Mouse (Mus musculus) midbrain, embryonic 15.5 days (tissue): ENCODE results near the gene Olfr746. TPM values are rescaled to one million over a fixed set of nuclear protein-coding genes. Genes with fewer than 3 reads are reported as not detected.

ENCODE experiments used
- ATAC-seq: fragments of 200-750 bp; cut with Nextera tagmentation; replicated peaks from 2 replicates; pipeline ENCODE4 v1.8.0; 2017; ENCODE audit warnings: moderate TSS enrichment
- H3K27ac ChIP-seq: fragments of 300-500 bp; sonication (generic); 2 replicates; pipeline ENCODE4 v1.5.1; 2015; ENCODE audit warnings: mild to moderate bottlenecking, inconsistent platforms
- H3K27me3 ChIP-seq: fragments of 300-500 bp; sonication (generic); replicated peaks from 2 replicates; pipeline ENCODE4 v1.6.1; 2015; ENCODE audit warnings: inconsistent platforms
- H3K36me3 ChIP-seq: fragments of 300-500 bp; sonication (generic); replicated peaks from 2 replicates; pipeline ENCODE4 v1.6.1; 2015; ENCODE audit warnings: inconsistent platforms
- H3K4me1 ChIP-seq: fragments of 300-500 bp; sonication (generic); 2 replicates; pipeline ENCODE4 v1.6.1; 2015; ENCODE audit warnings: inconsistent platforms
- H3K4me2 ChIP-seq: fragments of 300-500 bp; sonication (generic); 2 replicates; pipeline ENCODE4 v1.6.1; 2015; ENCODE audit warnings: inconsistent platforms, mild to moderate bottlenecking, moderate library complexity
- H3K4me3 ChIP-seq: fragments of 300-500 bp; sonication (generic); 2 replicates; pipeline ENCODE4 v1.5.1; 2015; ENCODE audit warnings: mild to moderate bottlenecking, inconsistent platforms
- H3K9ac ChIP-seq: fragments of 300-500 bp; sonication (generic); 2 replicates; pipeline ENCODE4 v1.6.1; 2015; ENCODE audit warnings: mild to moderate bottlenecking, inconsistent platforms
- H3K9me3 ChIP-seq: fragments of 300-500 bp; sonication (generic); 2 replicates; pipeline ENCODE4 v1.6.1; 2016; ENCODE audit warnings: inconsistent platforms
- WGBS: fragments of 180-500 bp; shearing (Covaris S2); methylation state at CpG from one replicate; pipeline ENCODE4 v1.1.7; 2015; ENCODE audit warnings: mixed read lengths; 5-methylcytosine and 5-hydroxymethylcytosine counted together
- polyA plus RNA-seq: library from polyadenylated mRNA; unstranded; fragments of >200 nt; fragmentation: Nextera tagmentation; extraction: Ambion mirVana; gene quantifications from 2 replicates; pipeline ENCODE4 v1.2.1, GENCODE M21; 2015

The Olfr746 gene
- polyA plus RNA-seq, result not detected in 2 replicates

DNA sequence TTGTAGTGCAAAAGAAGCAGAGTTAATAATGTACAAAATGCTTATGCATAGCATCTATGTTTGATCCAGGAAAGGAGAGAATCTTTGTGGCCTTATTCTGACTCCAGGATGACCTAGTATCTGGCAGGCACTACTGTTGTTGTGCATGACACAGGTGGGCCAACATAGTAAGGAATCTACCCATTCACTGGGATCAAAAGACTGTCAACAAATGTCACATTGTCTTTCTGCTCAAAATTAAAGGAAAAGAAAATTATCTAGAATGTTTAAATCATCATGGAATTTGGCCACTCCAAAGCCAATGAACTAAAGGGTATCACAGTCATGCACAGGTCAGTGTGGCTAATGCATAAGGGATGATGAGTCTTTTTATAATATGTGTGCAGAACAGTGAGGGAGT, at the start of gene Olfr746:
Olfr746 (plus strand) TSS at position 301 of the 400 bp plus-strand sequence.
- Histone ChIP-seq H3K9ac (no peak within 1 kb of the TSS), H3K27me3 (no peaks in the 10 kb centered on the region), H3K36me3 (no peaks in the 10 kb centered on the region), H3K4me3 (no peak within 1 kb of the TSS), H3K4me2 (no peak within 1 kb of the TSS), H3K9me3 (no peaks in the 10 kb centered on the region; the same call in 1 of the 2 replicates), H3K27ac (no peak within 1 kb of the TSS), H3K4me1 (no peaks in the 10 kb centered on the region)
- ATAC-seq, result no peak

DNA sequence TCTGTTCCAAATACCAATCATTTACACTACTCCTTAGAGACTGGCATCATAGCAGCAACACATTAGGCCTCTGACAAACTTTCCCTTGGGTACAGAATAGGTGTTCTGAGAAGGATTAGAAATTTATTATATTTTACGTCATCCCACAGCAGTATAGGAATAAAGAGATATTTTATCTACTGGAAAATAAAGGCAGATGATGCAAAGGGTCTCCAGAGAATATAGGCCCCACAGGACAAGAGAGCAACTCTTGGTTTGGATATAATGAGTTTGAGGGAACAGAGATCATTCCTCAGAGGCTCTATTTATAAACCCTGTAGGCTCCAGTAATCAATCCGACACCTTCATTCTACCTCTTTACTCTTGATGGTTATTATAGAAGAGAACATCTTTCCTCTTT, 32.3 kb upstream of the Olfr746 start, which contains the start of gene Olfr744:
Olfr744 (plus strand) TSS at position 301 of the 400 bp plus-strand sequence.
- no peaks in the 10 kb centered on the region for H3K27me3 ChIP-seq
- no peak for ATAC-seq
- H3K9me3 ChIP-seq, result no peaks in the 10 kb centered on the region
- no peak within 1 kb of the TSS for H3K4me3 ChIP-seq
- H3K27ac ChIP-seq, result no peak within 1 kb of the TSS
- no peak within 1 kb of the TSS for H3K9ac ChIP-seq
- H3K4me1 ChIP-seq, result no peaks in the 10 kb centered on the region
- H3K4me2 ChIP-seq, result no peak within 1 kb of the TSS
- 86% methylated on average over 2 of the region's 2 CpGs for WGBS
- no peaks in the 10 kb centered on the region for H3K36me3 ChIP-seq

DNA sequence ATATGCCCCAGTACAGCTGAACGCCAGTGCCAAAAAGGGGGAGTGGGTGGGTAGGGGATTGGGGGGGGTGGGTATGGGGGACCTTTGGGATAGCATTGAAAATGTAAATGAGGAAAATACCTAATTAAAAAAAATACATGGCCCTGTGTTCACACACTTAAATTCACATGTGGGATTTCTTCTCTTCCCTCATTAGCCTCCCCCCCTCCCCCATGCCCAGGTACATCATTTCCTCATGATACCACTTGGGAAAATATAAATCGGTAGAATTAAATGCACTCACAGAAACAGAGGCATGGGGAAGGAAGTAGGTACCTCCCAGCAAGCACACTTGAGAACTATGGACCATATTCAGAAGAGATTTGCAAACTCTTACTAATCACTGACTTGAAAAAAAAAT, 7.8 kb upstream of the Olfr746 start, which contains the start of gene Olfr745:
Olfr745 (plus strand) TSS at position 301 of the 400 bp plus-strand sequence.
- ATAC-seq, result no peak
- no peaks in the 10 kb centered on the region for H3K4me1 ChIP-seq
- H3K27me3 ChIP-seq, result no peaks in the 10 kb centered on the region
- no peak within 1 kb of the TSS for H3K9ac ChIP-seq
- H3K4me3 ChIP-seq, result no peak within 1 kb of the TSS
- H3K4me2 ChIP-seq, result no peak within 1 kb of the TSS
- no peaks in the 10 kb centered on the region for H3K9me3 ChIP-seq
- no peaks in the 10 kb centered on the region for H3K36me3 ChIP-seq
- H3K27ac ChIP-seq, result no peak within 1 kb of the TSS
- 85% methylated on average over 2 of the region's 2 CpGs for WGBS

DNA sequence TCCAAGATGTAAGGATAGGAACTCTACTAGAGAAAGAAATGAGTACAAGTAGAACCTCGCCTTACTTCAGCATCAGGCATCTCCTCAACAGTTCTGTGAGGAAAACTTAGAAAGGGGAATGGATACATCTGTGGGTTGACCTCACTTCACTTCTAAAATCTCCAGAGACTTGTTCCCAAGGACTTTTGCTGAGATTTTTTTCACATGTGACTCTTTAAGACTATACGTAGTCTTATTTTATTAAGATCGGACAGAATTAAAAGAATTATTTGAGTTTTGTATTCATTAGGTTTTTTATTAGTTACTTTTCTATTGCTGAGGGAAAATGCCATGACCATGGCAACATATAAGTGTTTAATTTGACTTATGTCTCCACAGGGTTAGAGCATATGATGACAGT, 46.2 kb downstream of the Olfr746 start, which contains the start of gene Olfr747:
Olfr747 (minus strand) TSS at position 101 of the 400 bp plus-strand sequence.
- ATAC-seq, result no peak
- no peaks in the 10 kb centered on the region for H3K9me3 ChIP-seq
- no peaks in the 10 kb centered on the region for H3K36me3 ChIP-seq
- H3K4me2 ChIP-seq, result no peak within 1 kb of the TSS
- no peak within 1 kb of the TSS for H3K4me3 ChIP-seq
- 89% methylated on average over 3 of the region's 3 CpGs for WGBS
- no peaks in the 10 kb centered on the region for H3K4me1 ChIP-seq
- H3K27me3 ChIP-seq, result no peaks in the 10 kb centered on the region
- H3K27ac ChIP-seq, result no peak within 1 kb of the TSS
- H3K9ac ChIP-seq, result no peak within 1 kb of the TSS

Other genes starting within 250 kb of the Olfr746 start
- not detected in 2 replicates for gene Olfr738, start 239.5 kb upstream of the Olfr746 start, polyA plus RNA-seq
- not detected in 2 replicates for gene Olfr739, start 228.5 kb upstream of the Olfr746 start, polyA plus RNA-seq
- not detected in 2 replicates for gene Olfr740, start 201.5 kb upstream of the Olfr746 start, polyA plus RNA-seq
- not detected in 2 replicates for gene Olfr741, start 174.3 kb upstream of the Olfr746 start, polyA plus RNA-seq
- not detected in 2 replicates for gene Olfr742, start 143.5 kb upstream of the Olfr746 start, polyA plus RNA-seq
- not detected in 2 replicates for gene Olfr743, start 125.2 kb upstream of the Olfr746 start, polyA plus RNA-seq
- not detected in 2 replicates for gene Olfr744, start 32.2 kb upstream of the Olfr746 start, polyA plus RNA-seq
- gene Olfr745, start 7.7 kb upstream of the Olfr746 start, polyA plus RNA-seq, result not detected in 2 replicates
- not detected in 2 replicates for gene Olfr747, start 46.1 kb downstream of the Olfr746 start, polyA plus RNA-seq
- gene Olfr748, start 60.3 kb downstream of the Olfr746 start, polyA plus RNA-seq, result not detected in 2 replicates
- not detected in 2 replicates for gene Olfr749, start 98.0 kb downstream of the Olfr746 start, polyA plus RNA-seq
- gene Ttc5, start 138.4 kb downstream of the Olfr746 start, polyA plus RNA-seq, result 137 and 142 TPM in 2 replicates
- not detected in 2 replicates for gene Ccnb1ip1, start 160.6 kb downstream of the Olfr746 start, polyA plus RNA-seq
- 42.8 and 43.7 TPM in 2 replicates for gene Parp2, start 160.8 kb downstream of the Olfr746 start, polyA plus RNA-seq
- 2.0 and 2.6 TPM in 2 replicates for gene Tep1, start 223.5 kb downstream of the Olfr746 start, polyA plus RNA-seq